Mouse (Mus musculus): ENCODE measurements around the gene Zfp128. TPM values are rescaled to one million over a fixed set of nuclear protein-coding genes. Genes with fewer than 3 reads are reported as not detected.

Zfp128 gene
- polyA plus RNA-seq, 1 experiment, result 5.4 TPM

- H3K4me3 ChIP-seq (ENCODE audit: insufficient read depth, low read length), result no peak overlapping the region
- no peaks in the 10 kb centered on the region for H3K4me1 ChIP-seq (ENCODE audit: control insufficient read depth, insufficient read depth, low read length)
- TF ChIP-seq POLR2A (IDR thresholded peaks at IDR 0.05; ENCODE audit: extremely low read depth, insufficient read depth, low read length) (no peak), CTCF (IDR thresholded peaks at IDR 0.05; ENCODE audit: extremely low read depth, insufficient read depth, low read length) (no peak)
- no peak overlapping the region for H3K27ac ChIP-seq (ENCODE audit: insufficient read depth, low read length)
Measured at GRCm38 (mm10) chr7:12940599-12940998, 59.6 kb downstream of the Zfp128 start.

Other genes starting within 250 kb of the Zfp128 start
- gene Vmn2r54, start 240.9 kb upstream of the Zfp128 start, polyA plus RNA-seq (2012; rRNA removed), result 0.04 and 0.06 TPM in 2 replicates
- not detected in 2 replicates for gene Vmn2r55, start 196.2 kb upstream of the Zfp128 start, polyA plus RNA-seq (2012; rRNA removed)
- gene Vmn2r56, start 146.2 kb upstream of the Zfp128 start, polyA plus RNA-seq (2012; rRNA removed), result 0.04 TPM in 2 replicates
- gene Zscan18, start 77.5 kb upstream of the Zfp128 start, polyA plus RNA-seq (2012; rRNA removed), result 16.3 and 17.8 TPM in 2 replicates
- gene Zfp329, start 62.3 kb upstream of the Zfp128 start, polyA plus RNA-seq (2012; rRNA removed), result 15.9 and 19.1 TPM in 2 replicates
- gene Zfp110, start 46.4 kb upstream of the Zfp128 start, polyA plus RNA-seq (2012; rRNA removed), result 7.8 and 8.6 TPM in 2 replicates
- gene Zscan22, start 16.6 kb downstream of the Zfp128 start, polyA plus RNA-seq (2012; rRNA removed), result 12.7 and 13.1 TPM in 2 replicates
- gene Rps5, start 41.1 kb downstream of the Zfp128 start, polyA plus RNA-seq (2012; rRNA removed), result 782 and 785 TPM in 2 replicates
- gene Rnf225, start 46.2 kb downstream of the Zfp128 start, polyA plus RNA-seq (2012; rRNA removed), result 0.96 and 1.0 TPM in 2 replicates
- gene Zfp324, start 84.7 kb downstream of the Zfp128 start, polyA plus RNA-seq (2012; rRNA removed), result 5.6 and 6.1 TPM in 2 replicates
- gene Zfp446, start 96.7 kb downstream of the Zfp128 start, polyA plus RNA-seq (2012; rRNA removed), result 9.7 and 10.1 TPM in 2 replicates
- 0.69 and 0.78 TPM in 2 replicates for gene Slc27a5, start 117.0 kb downstream of the Zfp128 start, polyA plus RNA-seq (2012; rRNA removed)
- gene Trim28, start 117.9 kb downstream of the Zfp128 start, polyA plus RNA-seq (2012; rRNA removed), result 225 and 226 TPM in 2 replicates
- gene Zbtb45, start 128.9 kb downstream of the Zfp128 start, polyA plus RNA-seq (2012; rRNA removed), result 32.2 and 33.4 TPM in 2 replicates
- gene Chmp2a, start 153.6 kb downstream of the Zfp128 start, polyA plus RNA-seq (2012; rRNA removed), result 224 and 229 TPM in 2 replicates
- gene Ube2m, start 157.1 kb downstream of the Zfp128 start, polyA plus RNA-seq (2012; rRNA removed), result 400 and 402 TPM in 2 replicates
- 14.3 and 15.2 TPM in 2 replicates for gene Mzf1, start 173.6 kb downstream of the Zfp128 start, polyA plus RNA-seq (2012; rRNA removed)
- gene Vmn1r85, start 214.0 kb downstream of the Zfp128 start, polyA plus RNA-seq (2012; rRNA removed), result not detected in 2 replicates
- not detected in 2 replicates for gene Vmn1r86, start 238.7 kb downstream of the Zfp128 start, polyA plus RNA-seq (2012; rRNA removed)